Mouse (Mus musculus): ENCODE data around the gene Wfdc16.
"Not testable (repeated sequence)": the region's sequence is repeated elsewhere in the genome, so short reads cannot be mapped to it uniquely, and the experiment has no call there.

Gene Wfdc16

DNA sequence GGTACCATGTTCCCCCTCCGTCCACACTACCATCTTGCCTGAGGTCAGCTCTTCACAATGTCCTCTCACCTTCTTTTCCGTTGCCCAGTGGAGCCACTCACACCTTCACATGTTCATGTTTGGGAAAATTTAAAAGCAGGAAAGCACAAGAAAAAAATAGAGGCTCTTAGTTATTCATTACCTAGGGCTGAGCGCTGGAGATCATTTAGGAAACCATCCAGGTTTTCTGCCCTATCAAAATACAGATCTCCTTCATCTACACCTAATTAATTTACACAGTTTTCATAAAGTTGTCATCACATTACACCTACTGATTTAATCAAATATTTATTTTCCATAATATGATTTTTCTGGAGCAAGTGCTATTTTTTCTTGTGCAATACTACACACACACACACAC is at the start of gene Wfdc16:
TSS of gene Wfdc16 (minus strand) at position 101 of the 400 bp plus-strand sequence.
- no peak for DNase-seq (ENCODE audit: low read depth, low spot score)

DNA sequence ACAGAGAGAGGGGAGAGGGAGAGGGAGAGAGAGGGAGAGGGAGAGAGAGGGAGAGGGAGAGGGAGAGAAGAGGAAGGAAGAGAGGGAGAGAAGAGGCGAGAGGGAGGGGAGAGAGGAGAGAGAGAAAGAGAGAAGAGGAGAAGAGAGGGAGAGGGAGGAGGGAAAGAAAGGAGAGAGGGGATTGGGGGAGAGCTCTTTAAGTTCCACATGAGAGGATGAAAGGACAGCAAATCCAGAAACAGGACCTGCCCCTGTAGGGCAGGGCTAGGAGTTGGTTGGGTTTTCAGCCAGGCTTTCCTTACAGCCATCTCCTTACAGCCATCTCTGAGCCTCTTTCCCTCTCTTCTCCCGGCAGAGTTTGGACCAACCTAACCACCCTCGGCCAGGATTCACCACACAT is 46.2 kb upstream of the Wfdc16 start, which contains the start of gene Wfdc13:
TSS of gene Wfdc13 (plus strand) at position 301 of the 400 bp plus-strand sequence.
- no peak for DNase-seq (ENCODE audit: low read depth, low spot score)

DNA sequence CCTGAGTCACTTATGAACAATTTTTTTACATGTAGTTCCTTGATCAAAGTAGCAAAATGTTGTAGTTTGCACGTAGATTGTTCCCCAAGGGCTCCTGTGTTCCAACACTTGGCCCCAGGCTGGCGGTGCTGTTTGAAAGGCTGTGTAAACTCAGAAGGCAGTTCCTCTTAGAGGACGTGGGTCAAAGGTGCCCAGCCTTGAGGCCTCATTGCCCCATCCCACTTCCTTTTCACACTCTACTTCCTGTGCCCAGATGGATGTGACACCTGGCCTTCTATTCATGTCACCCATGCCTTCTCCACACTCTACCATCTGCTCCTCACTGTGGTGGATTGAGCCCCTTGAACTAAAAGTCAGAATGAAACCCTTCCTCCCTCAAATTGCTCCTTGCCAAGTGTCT is 41.3 kb upstream of the Wfdc16 start:
- DNase-seq (ENCODE audit: low read depth, low spot score) = no peak

DNA sequence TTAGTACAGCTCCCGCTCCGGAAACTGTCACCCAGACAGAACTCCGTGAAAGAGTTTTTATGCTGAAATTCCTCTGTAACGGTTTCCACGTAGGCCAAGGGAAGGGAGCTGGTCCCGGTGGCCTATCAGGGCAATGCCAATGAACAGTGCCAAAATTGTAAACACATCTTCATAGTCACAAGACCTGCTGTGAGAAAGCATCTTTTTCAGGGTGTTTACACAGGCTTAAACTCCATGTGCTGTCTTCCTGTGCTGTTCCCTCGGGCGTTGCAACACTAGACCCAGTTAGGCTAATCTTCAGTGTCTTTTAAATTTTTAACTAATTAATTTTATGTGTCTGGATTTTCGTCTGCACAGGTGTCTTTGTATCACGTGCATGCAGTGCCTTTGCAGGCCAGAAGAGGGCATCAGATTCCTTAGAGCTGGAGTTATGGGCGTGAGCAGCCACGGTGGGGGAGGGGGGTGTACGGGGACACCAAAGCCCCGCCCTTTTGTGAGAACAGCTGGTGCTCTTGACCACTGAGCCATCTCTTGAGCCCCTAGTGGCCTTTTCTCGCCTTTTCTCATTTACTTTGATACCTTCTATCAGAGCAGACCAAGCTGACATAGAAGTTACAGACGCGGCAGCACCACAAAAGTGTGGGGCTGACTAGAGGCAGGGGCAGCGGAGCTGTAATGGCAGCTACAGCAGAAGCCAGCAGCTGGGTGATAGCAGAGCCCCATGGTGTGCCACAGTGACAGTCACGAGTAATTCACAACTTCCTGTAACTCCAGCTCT is 40.4 kb upstream of the Wfdc16 start:
- peak; percentile 81 for DNase-seq (ENCODE audit: low read depth, low spot score)

DNA sequence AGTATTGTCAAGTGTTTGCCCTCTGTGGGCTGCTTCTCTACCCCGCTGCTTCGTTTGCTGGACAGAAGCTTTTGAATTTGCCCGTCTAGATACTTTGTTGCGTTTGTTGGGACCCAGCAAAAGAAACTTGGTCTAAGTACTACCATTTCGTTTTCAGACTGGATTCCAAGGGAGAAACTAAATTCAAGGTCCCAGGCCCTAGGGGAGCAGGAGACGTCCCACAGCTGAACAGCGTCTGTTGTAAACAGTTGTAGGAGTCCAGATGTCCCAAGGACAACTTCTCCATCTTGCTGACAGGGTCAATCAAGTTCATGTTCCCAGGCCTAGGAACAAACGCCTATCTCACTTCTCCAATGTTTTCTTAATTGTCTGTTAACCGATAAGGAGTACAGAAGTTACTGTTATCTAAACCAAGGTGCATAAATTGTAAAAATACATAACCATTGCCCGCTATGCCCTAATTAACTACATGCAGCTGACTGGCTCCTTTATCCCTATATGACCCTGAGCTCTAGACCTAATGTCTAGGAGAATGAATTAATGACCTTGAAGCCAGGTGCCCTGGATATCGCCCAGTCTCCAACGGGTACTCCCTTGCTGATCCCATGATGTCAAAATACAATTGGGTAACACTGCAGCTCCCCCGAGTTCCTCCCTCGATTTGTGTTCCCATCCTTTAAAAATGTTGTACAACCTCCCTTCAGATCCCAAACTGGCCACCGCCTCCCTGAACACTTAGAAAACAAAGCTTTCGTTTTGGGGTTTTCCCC is 38.5 kb upstream of the Wfdc16 start:
- no peak for DNase-seq (ENCODE audit: low read depth, low spot score)

DNA sequence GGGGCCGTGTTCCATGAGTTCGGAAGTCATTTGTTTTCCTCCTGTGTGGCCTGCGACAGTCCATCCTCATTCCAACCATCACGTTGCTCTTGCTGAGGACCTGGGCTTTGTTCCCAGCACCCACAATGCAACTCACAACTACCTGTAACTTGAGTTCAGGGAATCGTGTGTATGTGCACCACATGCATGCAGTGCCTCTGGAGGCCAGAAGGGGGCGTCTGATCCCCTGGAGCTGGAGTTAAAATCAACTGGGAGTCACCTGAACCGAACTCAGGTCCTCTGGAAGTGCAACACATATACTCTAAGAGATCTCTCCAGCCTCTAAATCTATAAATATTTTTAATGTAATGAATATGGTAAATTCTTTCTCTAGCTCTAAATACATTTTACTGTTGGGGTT is 37.5 kb upstream of the Wfdc16 start:
- no peak for DNase-seq (ENCODE audit: low read depth, low spot score)

DNA sequence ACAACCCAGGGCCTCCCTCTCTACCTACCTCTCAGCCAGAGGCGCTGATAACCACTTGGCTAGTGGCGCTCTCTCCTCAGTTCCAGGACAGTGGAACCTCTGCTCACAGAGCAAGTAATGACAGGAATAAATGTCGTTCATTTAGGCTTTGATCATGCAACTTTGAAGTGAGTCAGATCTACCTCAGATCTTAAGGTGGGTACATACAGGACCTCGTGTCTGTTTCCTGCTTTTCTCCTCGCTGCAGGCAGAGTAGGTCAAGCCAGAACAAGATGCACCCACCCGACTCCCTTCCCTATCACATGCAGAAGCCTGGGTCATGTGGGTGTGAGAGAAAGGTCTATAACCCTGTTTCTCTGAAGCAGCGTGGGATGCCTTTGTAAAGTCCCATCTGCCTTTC is 35.4 kb upstream of the Wfdc16 start, which contains the start of gene Wfdc11:
TSS of gene Wfdc11 (minus strand) at position 101 of the 400 bp plus-strand sequence.
- no peak for DNase-seq (ENCODE audit: low read depth, low spot score)

DNA sequence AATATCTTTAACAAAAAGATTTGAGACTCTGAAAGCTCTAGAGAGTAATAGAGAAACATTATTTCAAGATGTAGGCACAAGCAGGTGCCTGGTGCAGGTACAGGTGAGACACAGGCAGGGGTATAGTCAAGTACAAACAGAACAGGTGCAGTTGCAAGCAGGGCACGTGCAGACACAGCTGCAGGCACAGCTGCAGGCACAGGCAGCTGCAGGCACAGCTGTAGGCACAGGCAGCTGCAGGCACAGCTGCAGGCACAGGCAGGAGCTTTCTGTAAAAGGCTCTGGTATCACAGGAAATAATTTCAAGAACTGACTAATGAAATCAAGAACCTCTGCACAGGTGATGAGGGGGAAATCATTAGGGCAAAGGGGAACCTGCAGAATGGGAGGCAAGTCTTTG is 32.3 kb upstream of the Wfdc16 start:
- no peak for DNase-seq (ENCODE audit: low read depth, low spot score)

DNA sequence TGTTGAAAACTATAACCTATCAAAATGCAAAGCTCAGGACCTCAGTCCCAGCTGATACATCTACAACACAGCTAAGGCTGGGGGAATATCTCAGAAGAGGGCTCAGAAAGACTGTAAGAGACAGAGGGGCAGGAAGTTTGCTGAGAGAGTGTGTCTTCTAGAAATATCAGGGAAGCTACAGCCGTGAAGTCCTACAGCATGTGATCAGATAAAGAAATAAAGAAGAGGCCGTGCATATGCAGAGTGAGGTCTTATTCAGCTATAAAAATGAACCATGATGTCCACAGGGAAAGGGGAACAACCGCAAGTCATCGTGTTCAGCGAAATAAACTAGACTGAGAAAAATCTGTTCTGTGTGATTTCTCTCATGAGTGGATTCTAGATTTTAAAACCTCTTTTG is 31.7 kb upstream of the Wfdc16 start:
- DNase-seq (ENCODE audit: low read depth, low spot score) = no peak

DNA sequence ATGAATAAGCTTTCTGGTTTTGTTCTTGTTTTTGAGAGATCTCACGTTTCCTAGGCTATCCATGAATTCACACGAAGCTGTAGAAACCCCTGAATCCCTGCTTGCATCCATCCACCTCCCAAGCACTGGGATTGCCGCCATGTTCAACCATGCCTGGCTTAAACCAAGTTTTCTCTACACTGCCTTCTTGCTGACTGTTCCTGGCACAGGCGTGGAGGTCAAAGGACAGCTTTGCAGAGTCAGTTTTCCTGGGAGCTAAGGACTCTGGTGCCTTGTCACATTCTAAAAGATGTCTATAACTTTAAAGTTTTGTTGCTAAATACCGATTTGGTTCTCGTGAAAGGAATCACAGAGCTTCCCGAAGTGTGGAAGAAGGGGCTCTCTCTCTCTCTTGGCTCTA is 26.3 kb upstream of the Wfdc16 start:
- DNase-seq (ENCODE audit: low read depth, low spot score) = no peak

DNA sequence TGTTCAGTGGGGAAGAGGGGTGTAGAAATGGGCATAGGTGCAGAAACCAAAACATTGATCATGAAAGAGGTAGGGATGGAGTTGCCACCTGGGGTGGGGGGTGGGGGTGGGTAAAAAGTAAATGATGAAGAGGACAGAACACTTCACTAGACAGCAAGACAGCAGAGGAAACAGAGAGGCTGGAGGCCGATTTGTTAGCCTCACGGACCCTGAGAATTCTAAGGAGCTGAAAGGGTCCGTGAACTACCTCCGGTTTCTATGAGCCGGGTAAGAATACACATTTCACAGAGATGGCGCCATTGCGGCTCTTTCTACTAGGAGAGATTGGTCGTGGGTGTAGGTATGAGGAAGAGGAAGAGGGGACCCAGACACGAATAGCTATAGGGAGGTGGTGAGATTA is 17.9 kb upstream of the Wfdc16 start, which contains the start of gene Wfdc9:
TSS of gene Wfdc9 (minus strand) at position 101 of the 400 bp plus-strand sequence.
- no peak for DNase-seq (ENCODE audit: low read depth, low spot score)

DNA sequence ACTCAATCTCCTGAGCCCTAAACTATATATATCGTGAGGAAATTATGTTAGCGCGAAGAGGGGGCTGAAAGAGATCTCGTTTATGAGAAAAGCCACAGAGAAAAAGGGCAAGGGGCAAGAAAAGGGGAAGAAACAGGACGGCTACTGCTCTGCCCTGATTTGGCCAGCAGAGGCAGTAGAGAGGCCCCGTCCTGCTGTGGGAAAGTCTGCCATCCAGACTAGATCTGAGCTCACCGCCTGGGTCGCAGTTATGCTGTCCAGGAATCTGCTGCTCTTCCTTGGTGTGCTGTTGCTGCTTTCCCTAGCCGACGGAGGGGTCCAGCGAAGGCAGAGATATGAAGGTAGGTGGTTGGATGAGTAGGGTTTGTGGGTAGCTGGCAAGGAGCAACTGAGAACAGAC is 17.3 kb upstream of the Wfdc16 start, which contains the start of gene Wfdc10:
TSS of gene Wfdc10 (plus strand) at position 189 of the 400 bp plus-strand sequence.
- peak; percentile 44 for DNase-seq (ENCODE audit: low read depth, low spot score)

DNA sequence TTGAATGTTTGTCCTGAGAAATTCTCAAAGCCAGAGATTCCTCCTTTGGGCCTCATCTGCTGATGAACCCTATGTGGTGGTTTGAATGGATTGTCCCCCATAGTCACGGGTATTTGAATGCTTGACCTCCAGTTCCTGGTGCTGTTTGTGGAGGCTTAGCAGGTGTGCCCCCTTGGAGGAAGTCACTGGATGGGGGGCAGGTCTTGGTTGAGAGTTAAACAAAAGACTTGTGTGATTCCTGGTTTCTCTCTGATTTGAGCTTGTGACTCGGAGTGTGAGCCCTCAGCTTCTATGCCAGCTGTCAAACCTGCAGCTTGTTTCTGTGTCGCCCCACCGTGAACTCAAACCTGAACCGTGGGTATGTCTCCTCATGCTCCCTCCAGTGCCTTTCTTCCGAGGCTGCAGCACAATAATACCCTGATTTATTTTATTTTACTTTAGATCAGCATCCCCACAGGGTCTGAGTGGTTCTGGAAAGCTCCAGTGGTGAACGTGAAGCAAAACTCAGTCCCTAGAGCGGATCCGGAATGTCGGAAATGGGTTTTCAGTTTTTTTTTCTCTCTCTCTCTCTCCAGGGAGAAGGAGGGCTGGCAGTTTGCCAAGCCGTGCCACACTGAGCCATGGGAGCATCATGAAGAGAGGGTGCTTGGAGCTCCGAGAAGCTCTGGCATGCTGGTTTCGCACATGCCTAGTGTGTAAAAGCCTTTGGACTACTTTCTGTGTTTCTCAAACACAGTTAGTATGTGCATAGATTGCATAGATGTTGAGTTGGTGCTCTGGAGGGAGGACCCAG is 3.5 kb upstream of the Wfdc16 start:
- no peak for DNase-seq (ENCODE audit: low read depth, low spot score)

DNA sequence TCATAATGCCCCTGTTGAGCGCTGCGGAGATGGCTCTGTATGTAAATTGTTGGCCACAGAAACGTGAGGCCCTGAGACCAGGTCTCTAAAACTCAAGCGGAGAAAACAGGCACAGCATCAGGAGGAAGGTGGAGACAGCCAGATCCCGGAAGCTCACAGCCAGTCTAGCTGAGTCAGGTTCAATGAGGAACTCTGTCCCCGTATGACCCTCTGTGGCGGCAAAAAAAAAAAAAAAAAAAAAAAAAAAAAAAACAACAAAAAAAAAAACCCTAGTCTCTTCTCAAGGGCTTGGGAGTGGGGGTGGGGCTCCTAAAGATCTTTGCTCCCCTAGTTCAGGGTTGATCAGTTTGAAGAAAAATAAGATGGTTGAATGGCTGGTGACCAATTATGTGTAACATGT is 2.5 kb upstream of the Wfdc16 start:
- no peak for DNase-seq (ENCODE audit: low read depth, low spot score)

DNA sequence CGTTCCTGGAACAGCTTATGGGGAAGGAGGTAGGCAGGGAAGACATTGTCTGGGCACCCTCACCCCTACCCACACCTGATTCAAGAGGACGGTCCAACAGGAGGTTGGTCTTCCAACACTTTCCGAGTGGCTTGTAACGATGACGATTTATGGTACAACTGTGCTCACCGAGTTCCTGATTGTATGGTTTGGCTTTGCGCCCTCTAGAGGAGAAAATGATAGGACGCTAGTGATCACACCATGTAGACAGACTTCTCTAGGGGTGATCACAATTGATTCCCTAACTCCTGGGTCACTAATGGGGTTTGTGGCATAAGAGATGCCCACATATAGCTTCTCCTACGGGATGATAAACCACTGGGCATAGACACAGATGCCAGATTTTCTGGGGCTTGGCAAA is 3.3 kb downstream of the Wfdc16 start:
- DNase-seq (ENCODE audit: low read depth, low spot score) = peak; percentile 16

DNA sequence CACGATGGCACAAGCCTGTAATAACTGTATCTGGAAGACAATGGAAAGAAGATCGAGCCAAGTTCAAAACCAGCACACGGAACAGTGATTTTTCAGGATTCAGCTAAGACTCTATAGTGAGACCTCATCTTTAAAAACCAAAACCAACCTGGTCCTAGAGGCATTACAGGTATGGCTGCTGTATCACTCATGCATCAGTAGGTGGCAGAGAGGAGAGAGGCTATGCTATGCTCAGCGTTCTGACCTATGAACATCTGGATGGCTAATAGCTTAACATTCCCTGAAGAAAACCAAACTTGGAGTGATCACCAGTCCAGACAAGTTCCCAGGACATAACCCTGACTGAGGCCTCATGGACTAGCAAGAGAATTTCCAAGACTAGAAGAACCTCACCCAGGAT is 16.8 kb downstream of the Wfdc16 start:
- DNase-seq (ENCODE audit: low read depth, low spot score) = no peak

DNA sequence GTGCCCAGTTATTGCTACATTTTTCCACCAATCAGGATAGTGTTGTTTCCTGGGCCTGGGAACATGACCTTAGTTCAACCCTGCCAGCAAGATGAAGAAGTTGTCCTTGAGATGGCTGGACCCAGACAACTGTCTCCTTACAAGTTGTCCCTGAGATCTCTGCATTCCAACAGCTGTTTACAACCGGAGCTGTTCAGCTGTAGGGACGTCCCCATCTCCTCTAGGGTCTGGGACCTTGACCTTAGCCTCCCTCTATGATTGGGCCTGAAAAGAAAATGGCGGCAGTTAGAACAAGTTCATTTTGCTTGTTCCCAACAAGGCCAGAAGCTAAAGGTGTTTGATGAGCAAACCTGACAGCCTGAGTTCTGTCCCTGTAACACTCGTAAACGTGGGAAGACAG is 19.5 kb downstream of the Wfdc16 start:
- DNase-seq (ENCODE audit: low read depth, low spot score) = no peak

DNA sequence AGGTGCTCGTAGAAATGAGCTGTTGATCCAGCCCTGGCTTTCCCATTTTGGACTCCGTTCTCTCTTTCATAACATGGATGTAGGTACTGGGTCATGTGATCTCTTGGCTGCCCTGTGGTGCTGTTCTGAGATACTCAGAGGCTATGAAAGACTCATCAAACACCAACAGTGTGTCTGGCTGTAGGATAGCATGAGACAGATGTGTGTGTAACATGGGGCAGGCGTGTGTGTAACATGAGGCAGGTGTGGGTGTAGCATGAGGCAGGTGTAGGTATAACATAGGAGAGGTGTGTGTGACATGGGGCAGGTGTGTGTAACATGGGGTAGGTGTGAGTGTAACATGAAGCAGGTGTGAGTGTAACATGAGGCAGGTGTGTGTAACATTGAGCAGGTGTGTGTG is 23.2 kb downstream of the Wfdc16 start:
- DNase-seq (ENCODE audit: low read depth, low spot score) = no peak

DNA sequence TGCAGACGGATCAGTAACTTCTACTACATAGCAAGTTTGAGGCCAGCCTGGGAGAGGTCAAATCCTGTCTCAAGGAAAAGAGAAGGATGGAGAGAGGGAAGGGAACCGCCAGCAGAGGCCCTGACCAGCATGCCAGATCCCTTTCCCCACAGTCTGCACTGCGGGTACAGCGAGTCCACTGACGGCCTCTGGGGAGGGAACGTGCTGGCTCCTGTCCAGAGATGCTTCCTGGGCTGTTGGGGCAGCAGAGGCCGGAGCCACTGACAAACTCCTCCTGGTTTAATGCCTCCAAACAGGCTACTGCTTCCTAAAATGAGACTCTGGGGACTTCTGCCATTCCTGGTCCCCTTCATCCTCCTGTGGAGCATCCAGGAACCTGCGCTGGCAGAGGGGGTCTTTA is 25.1 kb downstream of the Wfdc16 start, which contains the start of the genes Wfdc6b and Wfdc8:
TSS of gene Wfdc6b (plus strand) at position 52 of the 400 bp plus-strand sequence.
TSS of gene Wfdc8 (minus strand) at position 156 of the 400 bp plus-strand sequence.
- DNase-seq (ENCODE audit: low read depth, low spot score) = not testable (repeated sequence)

DNA sequence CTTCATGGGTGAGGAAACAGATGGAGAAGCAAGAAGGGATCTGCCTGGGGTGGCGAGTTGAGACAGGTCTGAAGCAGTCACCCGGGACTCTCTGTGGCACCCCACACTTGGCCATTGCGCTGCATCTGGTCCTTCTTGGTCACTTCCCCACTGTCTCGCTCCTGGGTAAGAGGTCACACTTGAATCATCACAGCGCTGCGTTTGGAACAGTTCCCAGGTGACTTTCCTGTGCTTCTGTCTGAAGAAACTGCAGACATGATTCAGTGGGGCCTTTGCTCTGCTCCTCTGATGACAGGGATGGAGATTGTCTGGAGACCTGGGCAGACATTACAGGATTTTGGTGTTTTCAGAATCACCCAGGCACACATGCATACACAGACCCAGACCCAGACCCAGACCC is 29.8 kb downstream of the Wfdc16 start:
- peak; percentile 72 for DNase-seq (ENCODE audit: low read depth, low spot score)

DNA sequence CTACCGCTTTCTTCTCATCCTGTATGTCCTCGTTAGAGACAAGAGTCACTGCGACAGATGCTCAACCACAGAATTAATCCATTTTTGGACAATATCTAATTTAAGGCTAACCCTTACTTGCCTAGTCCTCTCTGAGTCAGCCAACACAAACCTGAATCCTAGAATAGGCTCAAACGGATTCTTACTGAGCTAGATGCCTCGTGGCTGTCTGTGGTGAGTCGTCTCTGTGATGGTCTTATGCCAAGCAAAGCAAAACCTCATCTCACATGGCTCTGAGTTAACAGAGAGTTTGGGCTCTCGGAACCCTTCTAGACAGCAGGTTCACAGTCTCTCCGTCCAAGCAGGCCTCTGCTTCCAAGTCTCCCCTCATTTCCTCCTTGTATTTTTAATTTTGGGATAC is 34.2 kb downstream of the Wfdc16 start:
- peak; percentile 83 for DNase-seq (ENCODE audit: low read depth, low spot score)

DNA sequence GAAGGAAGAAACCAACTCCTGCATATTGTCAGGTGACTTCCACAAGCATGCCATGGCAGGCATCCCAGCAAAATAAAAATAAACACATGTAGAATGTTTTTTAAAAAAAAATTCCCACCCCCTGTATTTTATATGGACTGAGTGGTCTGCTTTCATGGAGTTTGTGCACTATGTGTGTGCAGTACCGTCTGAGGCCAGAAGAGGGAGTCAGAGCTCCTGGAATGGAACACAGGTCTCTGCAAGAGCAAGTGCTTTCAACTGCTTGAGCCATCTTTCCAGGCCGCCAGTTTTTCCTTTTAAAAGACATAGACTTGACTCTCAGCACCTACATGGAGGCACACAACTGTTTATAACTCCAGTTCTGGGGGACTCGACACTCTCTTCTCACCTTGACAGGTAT is 35.1 kb downstream of the Wfdc16 start:
- DNase-seq (ENCODE audit: low read depth, low spot score) = no peak

All from 3T3-L1 (cell line).